Mouse (Mus musculus) hindlimb bud, embryonic 11.5 days (tissue): ENCODE results near the gene Nab2.
"Not testable (repeated sequence)": the region's sequence is repeated elsewhere in the genome, so short reads cannot be mapped to it uniquely, and the experiment has no call there.

Experiments used
- DNase-seq: peaks from one replicate; pipeline ENCODE4 v3.0.0-alpha.2; 2012; ENCODE audit warnings: low read depth, low spot score; ENCODE audit errors: extremely low spot score

Gene Nab2

GRCm38 (mm10) chr10:127674794-127675522 is 6.6 kb upstream of the Nab2 start:
- no peak for DNase-seq

- DNase-seq = no peak
These were observed 5.8 kb upstream of the Nab2 start for GRCm38 (mm10) chr10:127674046-127674655.

- DNase-seq = no peak
These were observed 2.9 kb upstream of the Nab2 start for GRCm38 (mm10) chr10:127671276-127671675.

- DNase-seq = no peak
These were observed 1.8 kb upstream of the Nab2 start for GRCm38 (mm10) chr10:127670185-127670584.

GRCm38 (mm10) chr10:127669170-127669569 is 802 bp upstream of the Nab2 start:
- no peak for DNase-seq

- DNase-seq = no peak
These were observed 887 bp downstream of the Nab2 start for GRCm38 (mm10) chr10:127667269-127668092.

GRCm38 (mm10) chr10:127666501-127667268 is 1.7 kb downstream of the Nab2 start, which contains the start of gene Nemp1:
Nemp1 (plus strand) TSS chr10:127666901.
- no peak for DNase-seq

- DNase-seq = no peak
These were observed 2.8 kb downstream of the Nab2 start for GRCm38 (mm10) chr10:127665366-127666181.

GRCm38 (mm10) chr10:127664891-127665290 is 3.5 kb downstream of the Nab2 start:
- DNase-seq = no peak

- no peak for DNase-seq
These were observed 4.2 kb downstream of the Nab2 start for GRCm38 (mm10) chr10:127664166-127664565.

- DNase-seq = no peak
These were observed 4.8 kb downstream of the Nab2 start for GRCm38 (mm10) chr10:127663590-127663989.

- no peak for DNase-seq
These were observed 5.6 kb downstream of the Nab2 start for GRCm38 (mm10) chr10:127662666-127663253.

- no peak for DNase-seq
These were observed 6.3 kb downstream of the Nab2 start for GRCm38 (mm10) chr10:127661915-127662663.

- DNase-seq = no peak
These were observed 7.0 kb downstream of the Nab2 start for GRCm38 (mm10) chr10:127661291-127661914.

GRCm38 (mm10) chr10:127659551-127659950 is 8.8 kb downstream of the Nab2 start:
- no peak for DNase-seq

GRCm38 (mm10) chr10:127658076-127658475 is 10.3 kb downstream of the Nab2 start:
- DNase-seq = no peak

- DNase-seq = not testable (repeated sequence)
These were observed 10.8 kb downstream of the Nab2 start for GRCm38 (mm10) chr10:127657617-127658016.

GRCm38 (mm10) chr10:127654970-127655579 is 13.3 kb downstream of the Nab2 start:
- no peak for DNase-seq
